In genomic region chr17:48451753-48452444, GRCm38 (mm10) we compare ENCODE assay signal across 15 mouse cellular contexts. TPM values are rescaled to one million over a fixed set of nuclear protein-coding genes. Genes with fewer than 3 reads are reported as not detected.
A peak's percentile ranks its signal among the peaks of the same experiment; 100 is the strongest.
DNase-seq lines count a peak whose midpoint lies in the region; ATAC-seq and TF ChIP-seq lines count a peak whose summit lies in the region.
"Had no signal": no experiment of that assay in that cellular context is flagged by ENCODE, and none has a peak within 500 bp of the region (broad histone marks: within the 10 kb centered on the region; RNA-seq: fewer than 3 reads in every experiment).

No protein-coding gene starts in this region.

- no peak overlapping the region for H3K4me2 ChIP-seq in midbrain, postnatal 0 days (ENCODE audit: low read depth, low read length, poor library complexity, severe bottlenecking)
- H3K4me2 ChIP-seq in liver, postnatal 0 days (ENCODE audit: low read depth, low read length) = peak overlapping the region; percentile 65
- H3K4me2 ChIP-seq in heart, embryonic 11.5 days = no peak overlapping the region
- H3K4me2 ChIP-seq: embryonic facial prominence, embryonic 15.5 days; limb, embryonic 12.5 days had no signal

- no peak for TF ChIP-seq POLR2A in bone marrow, adult 2 months (IDR thresholded peaks at IDR 0.05; ENCODE audit: borderline replicate concordance, control insufficient read depth, low read depth, low read length)

- H3K36me3 ChIP-seq in midbrain, embryonic 10.5 days = no peaks in the 10 kb centered on the region
- no peaks in the 10 kb centered on the region for H3K36me3 ChIP-seq in midbrain, postnatal 0 days (ENCODE audit: insufficient read depth, low read length)
- H3K36me3 ChIP-seq in liver, postnatal 0 days (replicated peaks; ENCODE audit: insufficient read depth, low read length) = peaks cover 4% of the 10 kb centered on the region; the same call in 1 of the 2 replicates
- H3K36me3 ChIP-seq in heart, embryonic 11.5 days (ENCODE audit: control insufficient read depth, insufficient read depth, low read length) = no peaks in the 10 kb centered on the region
- H3K36me3 ChIP-seq: embryonic facial prominence, embryonic 15.5 days; limb, embryonic 12.5 days had no signal

- ATAC-seq in midbrain, postnatal 0 days (ENCODE audit: low FRiP score) = no peak
- ATAC-seq in liver, postnatal 0 days = peak; percentile 14; the same call in 1 of the 2 replicates
- no peak for ATAC-seq in heart, embryonic 11.5 days (replicated peaks; ENCODE audit: insufficient number of reproducible peaks, low FRiP score, low TSS enrichment)

- no peak overlapping the region for H3K4me3 ChIP-seq in midbrain, embryonic 10.5 days
- H3K4me3 ChIP-seq in midbrain, postnatal 0 days (ENCODE audit: low read depth, low read length) = no peak overlapping the region
- peak overlapping the region; percentile 75 for H3K4me3 ChIP-seq in bone marrow, adult 2 months (replicated peaks; ENCODE audit: control insufficient read depth, low read depth, low read length)
- H3K4me3 ChIP-seq in liver, postnatal 0 days (ENCODE audit: low read depth, low read length) = peak overlapping the region; percentile 40
- no peak overlapping the region for H3K4me3 ChIP-seq in heart, embryonic 11.5 days (ENCODE audit: low read depth, low read length)
- H3K4me3 ChIP-seq: embryonic facial prominence, embryonic 15.5 days; limb, embryonic 12.5 days had no signal

- no peaks in the 10 kb centered on the region for H3K9me3 ChIP-seq in midbrain, embryonic 10.5 days (replicated peaks)
- no peaks in the 10 kb centered on the region for H3K9me3 ChIP-seq in midbrain, postnatal 0 days (ENCODE audit: low read length)
- H3K9me3 ChIP-seq in liver, postnatal 0 days (ENCODE audit: low read length) = no peaks in the 10 kb centered on the region
- no peaks in the 10 kb centered on the region for H3K9me3 ChIP-seq in heart, embryonic 11.5 days (replicated peaks; ENCODE audit: control insufficient read depth, low read length)
- H3K9me3 ChIP-seq: embryonic facial prominence, embryonic 15.5 days; limb, embryonic 12.5 days had no signal

- TF ChIP-seq CTCF in midbrain, postnatal 0 days (IDR thresholded peaks at IDR 0.05) = no peak
- no peak for TF ChIP-seq CTCF in bone marrow, adult 2 months (IDR thresholded peaks at IDR 0.05; ENCODE audit: control insufficient read depth, insufficient read depth, low read length)
- no peak for TF ChIP-seq CTCF in liver, postnatal 0 days (IDR thresholded peaks at IDR 0.05; ENCODE audit: low read depth)

- H3K9ac ChIP-seq in midbrain, postnatal 0 days (replicated peaks; ENCODE audit: low read length, poor library complexity, severe bottlenecking) = no peak overlapping the region
- H3K9ac ChIP-seq in liver, postnatal 0 days (replicated peaks) = peak overlapping the region; percentile 64
- no peak overlapping the region for H3K9ac ChIP-seq in heart, embryonic 11.5 days (ENCODE audit: low read depth, low read length)
- H3K9ac ChIP-seq: embryonic facial prominence, embryonic 15.5 days; limb, embryonic 12.5 days had no signal

- H3K27ac ChIP-seq in midbrain, embryonic 10.5 days (replicated peaks) = 0 out of 2 replicates have a peak overlapping the region, but pooled peaks have one; percentile 60
- no peak overlapping the region for H3K27ac ChIP-seq in midbrain, postnatal 0 days (ENCODE audit: low read depth, low read length)
- peak overlapping the region; percentile 86 for H3K27ac ChIP-seq in bone marrow, adult 2 months (ENCODE audit: control insufficient read depth, insufficient read depth, low read depth, low read length, poor library complexity)
- peak overlapping the region; percentile 92 for H3K27ac ChIP-seq in liver, postnatal 0 days (ENCODE audit: low read depth)
- H3K27ac ChIP-seq in heart, embryonic 11.5 days (ENCODE audit: low read depth, low read length) = no peak overlapping the region
- H3K27ac ChIP-seq: embryonic facial prominence, embryonic 15.5 days; limb, embryonic 12.5 days; macrophage had no signal

- H3K27me3 ChIP-seq in midbrain, embryonic 10.5 days (ENCODE audit: low read depth, poor library complexity, severe bottlenecking) = no peaks in the 10 kb centered on the region
- no peaks in the 10 kb centered on the region for H3K27me3 ChIP-seq in midbrain, postnatal 0 days (ENCODE audit: insufficient read depth, low read length)
- H3K27me3 ChIP-seq in liver, postnatal 0 days (ENCODE audit: insufficient read depth, low read length) = no peaks in the 10 kb centered on the region
- no peaks in the 10 kb centered on the region for H3K27me3 ChIP-seq in heart, embryonic 11.5 days (ENCODE audit: control insufficient read depth, insufficient read depth, low read length)
- H3K27me3 ChIP-seq: embryonic facial prominence, embryonic 15.5 days; limb, embryonic 12.5 days had no signal

- DNase-seq in midbrain, embryonic 10.5 days (ENCODE audit: low spot score) = no peak
- no peak for DNase-seq in midbrain, postnatal 0 days (ENCODE audit: low spot score)
- peak; percentile 16 for DNase-seq in fibroblast of lung, adult 2 months (ENCODE audit: low read depth)
- DNase-seq in liver, postnatal 0 days = no peak
- no peak for DNase-seq in frontal cortex, postnatal 36 days (ENCODE audit: low spot score in 2 of 2)
- DNase-seq in cerebellum, postnatal 10 days = no peak
- DNase-seq: cerebellum, adult 9-10 months; gastrocnemius, postnatal 10 days had no signal

- no peak for TF ChIP-seq EP300 in liver, postnatal 0 days (IDR thresholded peaks at IDR 0.05; ENCODE audit: low read depth)

- 78% methylated on average over 9 of the region's 9 CpGs for WGBS in midbrain, embryonic 10.5 days
- 58% methylated on average over 9 of the region's 9 CpGs for WGBS in midbrain, postnatal 0 days
- 65% methylated on average over 9 of the region's 9 CpGs for WGBS in bone marrow, adult 2 months
- WGBS in liver, postnatal 0 days (ENCODE audit: insufficient replicate concordance) = 58% methylated on average over 9 of the region's 9 CpGs
- 65% methylated on average over 9 of the region's 9 CpGs for WGBS in heart, embryonic 11.5 days (ENCODE audit: insufficient replicate concordance)

- peaks cover 11% of the 10 kb centered on the region for H3K4me1 ChIP-seq in midbrain, embryonic 10.5 days
- H3K4me1 ChIP-seq in midbrain, postnatal 0 days (ENCODE audit: insufficient read depth, low read length) = no peaks in the 10 kb centered on the region
- H3K4me1 ChIP-seq in bone marrow, adult 2 months (ENCODE audit: control insufficient read depth, insufficient read depth, low read length) = no peaks in the 10 kb centered on the region; the same call in 1 of the 2 replicates
- H3K4me1 ChIP-seq in liver, postnatal 0 days (ENCODE audit: insufficient read depth) = peaks cover 34% of the 10 kb centered on the region
- H3K4me1 ChIP-seq in heart, embryonic 11.5 days (ENCODE audit: control insufficient read depth, insufficient read depth, low read length) = no peaks in the 10 kb centered on the region
- H3K4me1 ChIP-seq: embryonic facial prominence, embryonic 15.5 days; limb, embryonic 12.5 days had no signal

RNA-seq across cellular contexts. Expression of gene Tspo2, which starts 0.6 kb away (rescaled TPM):
- 0.43 TPM in 1 of 2 replicates, not detected in the other for polyA plus RNA-seq in midbrain, embryonic 10.5 days (2016; fragmentation: Nextera tagmentation; extraction: Ambion mirVana)
- total RNA-seq in midbrain, postnatal 0 days (2014; rRNA removed) = 0.22 and 0.85 TPM in 2 replicates
- polyA plus RNA-seq in midbrain, postnatal 0 days (2015; fragmentation: Nextera tagmentation; extraction: Ambion mirVana) = 0.74 and 1.4 TPM in 2 replicates
- 307 and 314 TPM in 2 replicates for polyA plus RNA-seq in bone marrow, adult 2 months (2011; ENCODE audit: insufficient read depth, insufficient read length, low replicate concordance, missing spikeins)
- polyA plus RNA-seq in liver, postnatal 0 days (2015; fragmentation: Nextera tagmentation; extraction: Ambion mirVana) = 61.1 and 65.2 TPM in 2 replicates
- 2.1 TPM in 2 replicates for polyA plus RNA-seq in heart, embryonic 11.5 days (2014; fragmentation: Nextera tagmentation; extraction: Ambion mirVana)
- total RNA-seq: adrenal gland, adult 18-20 months; layer of hippocampus, adult 8-10 months had no signal
- polyA plus RNA-seq: macrophage had no signal

RNA-seq across cellular contexts. Expression of gene Unc5cl, which starts 2.8 kb away (rescaled TPM):
- 0.21 TPM in 1 of 2 replicates, not detected in the other for polyA plus RNA-seq in midbrain, embryonic 10.5 days (2016; fragmentation: Nextera tagmentation; extraction: Ambion mirVana)
- total RNA-seq in midbrain, postnatal 0 days (2014; rRNA removed) = 0.19 and 0.49 TPM in 2 replicates
- polyA plus RNA-seq in midbrain, postnatal 0 days (2015; fragmentation: Nextera tagmentation; extraction: Ambion mirVana) = 0.06 and 0.32 TPM in 2 replicates
- 4.3 and 4.7 TPM in 2 replicates for polyA plus RNA-seq in bone marrow, adult 2 months (2011; ENCODE audit: insufficient read depth, insufficient read length, low replicate concordance, missing spikeins)
- polyA plus RNA-seq in liver, postnatal 0 days (2015; fragmentation: Nextera tagmentation; extraction: Ambion mirVana) = 0.68 and 0.92 TPM in 2 replicates
- polyA plus RNA-seq in heart, embryonic 11.5 days (2014; fragmentation: Nextera tagmentation; extraction: Ambion mirVana) = 0.17 and 0.23 TPM in 2 replicates
- total RNA-seq: gastrocnemius, postnatal 10 days had no signal
- polyA plus RNA-seq: embryonic facial prominence, embryonic 15.5 days; macrophage had no signal

RNA-seq across cellular contexts. Expression of gene Apobec2, which starts 19.2 kb away (rescaled TPM):
- polyA plus RNA-seq in midbrain, embryonic 10.5 days (2016; fragmentation: Nextera tagmentation; extraction: Ambion mirVana) = 1.1 and 1.3 TPM in 2 replicates
- total RNA-seq in midbrain, postnatal 0 days (2014; rRNA removed) = 0.11 and 0.80 TPM in 2 replicates
- polyA plus RNA-seq in midbrain, postnatal 0 days (2015; fragmentation: Nextera tagmentation; extraction: Ambion mirVana) = 0.31 and 0.32 TPM in 2 replicates
- 0.92 TPM in 1 of 2 replicates, not detected in the other for polyA plus RNA-seq in bone marrow, adult 2 months (2011; ENCODE audit: insufficient read depth, insufficient read length, low replicate concordance, missing spikeins)
- 0.25 and 3.6 TPM in 2 replicates for polyA plus RNA-seq in liver, postnatal 0 days (2015; fragmentation: Nextera tagmentation; extraction: Ambion mirVana)
- 213 and 216 TPM in 2 replicates for polyA plus RNA-seq in heart, embryonic 11.5 days (2014; fragmentation: Nextera tagmentation; extraction: Ambion mirVana)
- polyA plus RNA-seq: macrophage had no signal

RNA-seq across cellular contexts. Expression of gene Oard1, which starts 42.1 kb away (rescaled TPM):
- polyA plus RNA-seq in midbrain, embryonic 10.5 days (2016; fragmentation: Nextera tagmentation; extraction: Ambion mirVana) = 102 and 113 TPM in 2 replicates
- 12.9 and 15.0 TPM in 2 replicates for total RNA-seq in midbrain, postnatal 0 days (2014; rRNA removed)
- polyA plus RNA-seq in midbrain, postnatal 0 days (2015; fragmentation: Nextera tagmentation; extraction: Ambion mirVana) = 28.0 and 30.2 TPM in 2 replicates
- 36.6 and 44.1 TPM in 2 replicates for polyA plus RNA-seq in bone marrow, adult 2 months (2011; ENCODE audit: insufficient read depth, insufficient read length, low replicate concordance, missing spikeins)
- polyA plus RNA-seq in liver, postnatal 0 days (2015; fragmentation: Nextera tagmentation; extraction: Ambion mirVana) = 29.7 and 30.1 TPM in 2 replicates
- 47.4 and 48.0 TPM in 2 replicates for polyA plus RNA-seq in heart, embryonic 11.5 days (2014; fragmentation: Nextera tagmentation; extraction: Ambion mirVana)

RNA-seq across cellular contexts. Expression of gene Nfya, which starts 42.2 kb away (rescaled TPM):
- 15.8 and 16.3 TPM in 2 replicates for polyA plus RNA-seq in midbrain, embryonic 10.5 days (2016; fragmentation: Nextera tagmentation; extraction: Ambion mirVana)
- total RNA-seq in midbrain, postnatal 0 days (2014; rRNA removed) = 22.7 and 30.9 TPM in 2 replicates
- 3.8 and 4.1 TPM in 2 replicates for polyA plus RNA-seq in midbrain, postnatal 0 days (2015; fragmentation: Nextera tagmentation; extraction: Ambion mirVana)
- 24.2 and 28.6 TPM in 2 replicates for polyA plus RNA-seq in bone marrow, adult 2 months (2011; ENCODE audit: insufficient read depth, insufficient read length, low replicate concordance, missing spikeins)
- polyA plus RNA-seq in liver, postnatal 0 days (2015; fragmentation: Nextera tagmentation; extraction: Ambion mirVana) = 3.2 and 3.7 TPM in 2 replicates
- 16.9 and 19.6 TPM in 2 replicates for polyA plus RNA-seq in heart, embryonic 11.5 days (2014; fragmentation: Nextera tagmentation; extraction: Ambion mirVana)

Comparison
In these comparisons a context has a peak if more than half of its experiments do, and no peak if none do; other contexts are left out.
1. H3K27ac ChIP-seq: peak in midbrain, embryonic 10.5 days (single experiment), bone marrow, adult 2 months (single experiment) and liver, postnatal 0 days (single experiment); none in midbrain, postnatal 0 days (single experiment) and heart, embryonic 11.5 days (single experiment).
2. H3K4me3 ChIP-seq: peak in bone marrow, adult 2 months (single experiment) and liver, postnatal 0 days (single experiment); none in midbrain, embryonic 10.5 days (single experiment), midbrain, postnatal 0 days (single experiment) and heart, embryonic 11.5 days (single experiment).
3. RNA of gene Tspo2, which starts 0.6 kb away (polyA plus RNA-seq): 307 to 314 TPM in bone marrow, adult 2 months and 61.1 to 65.2 TPM in liver, postnatal 0 days; 2.1 TPM in heart, embryonic 11.5 days, 0.74 to 1.4 TPM in midbrain, postnatal 0 days and 0.43 TPM in midbrain, embryonic 10.5 days; every median in the first group is over 10 times any median in the second.
4. RNA of gene Apobec2, which starts 19.2 kb away (polyA plus RNA-seq): 213 to 216 TPM in heart, embryonic 11.5 days; 1.1 to 1.3 TPM in midbrain, embryonic 10.5 days, 0.31 to 0.32 TPM in midbrain, postnatal 0 days, 0.25 to 3.6 TPM in liver, postnatal 0 days and 0.92 TPM in bone marrow, adult 2 months; every median in the first group is over 10 times any median in the second.